Mouse (Mus musculus) forebrain, embryonic 11.5 days (tissue): ENCODE measurements at regions not wholly inside any gene's neighbourhood (a gene's known extent, or its start where the extent isn't known, plus 50 kb on each side); places are given as distances from the start of the nearest gene placed in this dataset.
A peak's percentile ranks its signal among the peaks of the same experiment; 100 is the strongest.

ENCODE experiments used
- ATAC-seq: fragments of 200-750 bp; cut with Nextera tagmentation; replicated peaks from 2 replicates; pipeline ENCODE4 v1.8.0; 2017; ENCODE audit warnings: moderate TSS enrichment; ENCODE audit not compliant: low FRiP score
- DNase-seq: peaks from one replicate; pipeline ENCODE4 v3.0.0-alpha.2; 2017; ENCODE audit warnings: low spot score
- H3K27ac ChIP-seq: fragments of 300-500 bp; sonication (generic); 2 replicates; pipeline ENCODE4 v1.5.1; 2014; ENCODE audit warnings: low read depth, low read length
- H3K27me3 ChIP-seq: fragments of 300-500 bp; sonication (generic); 2 replicates; pipeline ENCODE4 v1.6.1; 2014; ENCODE audit warnings: mild to moderate bottlenecking, low read length, mixed read lengths; ENCODE audit not compliant: control insufficient read depth, insufficient read depth
- H3K36me3 ChIP-seq: fragments of 300-500 bp; sonication (generic); 2 replicates; pipeline ENCODE4 v1.6.1; 2014; ENCODE audit warnings: mild to moderate bottlenecking, low read length, moderate library complexity, mixed read lengths; ENCODE audit not compliant: control insufficient read depth, insufficient read depth
- H3K4me1 ChIP-seq: fragments of 300-500 bp; sonication (generic); replicated peaks from 2 replicates; pipeline ENCODE4 v1.6.1; 2014; ENCODE audit warnings: low read length, mixed read lengths; ENCODE audit not compliant: control insufficient read depth, insufficient read depth
- H3K4me2 ChIP-seq: fragments of 300-500 bp; sonication (generic); 2 replicates; pipeline ENCODE4 v1.6.1; 2014; ENCODE audit warnings: low read depth, mild to moderate bottlenecking, low read length, moderate library complexity, mixed read lengths; ENCODE audit not compliant: severe bottlenecking
- H3K4me3 ChIP-seq: fragments of 300-500 bp; sonication (generic); 2 replicates; pipeline ENCODE4 v1.5.1; 2014; ENCODE audit warnings: low read depth, low read length
- H3K9ac ChIP-seq: fragments of 300-500 bp; sonication (generic); 2 replicates; pipeline ENCODE4 v1.6.1; 2014; ENCODE audit warnings: low read length
- H3K9me3 ChIP-seq: fragments of 300-500 bp; sonication (generic); 2 replicates; pipeline ENCODE4 v1.6.1; 2016; ENCODE audit warnings: low read length, mixed read lengths; ENCODE audit not compliant: control insufficient read depth
- WGBS: fragments of 180-500 bp; shearing (Covaris S2); extraction: QIAGEN DNeasy Blood & Tissue Kit; methylation state at CpG from one replicate; pipeline ENCODE4 v1.1.7; 2014; 5-methylcytosine and 5-hydroxymethylcytosine counted together

DNA sequence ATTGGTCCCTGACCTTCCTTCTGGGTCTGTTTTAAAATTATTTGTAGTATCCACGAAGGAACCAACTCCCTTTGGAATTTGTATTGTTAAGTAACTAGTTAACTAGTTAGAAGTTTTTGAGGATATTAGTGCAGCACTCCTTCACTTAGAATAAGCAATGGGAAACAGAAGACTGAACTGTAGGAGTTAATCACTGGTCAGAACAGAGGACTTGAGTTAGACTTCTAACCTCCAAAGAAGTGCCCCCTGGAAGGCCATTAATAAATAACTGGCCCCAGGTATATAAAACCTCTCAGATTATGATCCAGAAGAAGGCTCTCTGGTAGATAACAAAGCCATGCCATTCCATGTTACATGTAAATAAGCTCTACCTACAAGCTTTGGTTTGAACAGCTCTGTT lies 329.0 kb upstream of the Tusc1 start:
- ATAC-seq (no peak), DNase-seq (no peak)
- Histone ChIP-seq H3K27me3 (no peaks in the 10 kb centered on the region), H3K9me3 (no peaks in the 10 kb centered on the region), H3K27ac (no peak overlapping the region), H3K4me1 (no peaks in the 10 kb centered on the region), H3K36me3 (no peaks in the 10 kb centered on the region), H3K4me3 (no peak overlapping the region), H3K4me2 (no peak overlapping the region), H3K9ac (no peak overlapping the region)
- 74% methylated on average over 1 of the region's 1 CpGs for WGBS

DNA sequence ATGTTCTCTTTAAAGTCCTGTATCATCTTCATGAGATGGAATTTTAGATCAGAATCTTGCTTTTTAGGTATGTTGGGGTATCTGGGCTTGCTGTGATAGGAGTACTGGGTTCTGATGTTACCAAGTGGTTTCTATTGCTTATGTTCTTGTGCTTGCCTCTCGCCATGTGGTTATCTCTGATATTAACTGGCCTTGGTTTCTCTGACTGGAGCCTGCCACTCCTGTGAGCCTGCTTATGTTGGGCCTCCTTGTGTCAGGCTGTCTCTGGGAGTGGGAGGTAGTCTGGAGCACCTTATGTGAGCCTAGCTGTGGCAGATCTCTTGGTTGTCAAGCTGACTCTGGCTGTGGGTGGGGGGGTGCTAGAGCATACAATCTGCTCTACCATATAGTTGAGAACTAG lies 302.9 kb upstream of the Tusc1 start:
- WGBS, result 90% methylated on average over 1 of the region's 1 CpGs
- no peaks in the 10 kb centered on the region for H3K9me3 ChIP-seq
- ATAC-seq, result no peak

DNA sequence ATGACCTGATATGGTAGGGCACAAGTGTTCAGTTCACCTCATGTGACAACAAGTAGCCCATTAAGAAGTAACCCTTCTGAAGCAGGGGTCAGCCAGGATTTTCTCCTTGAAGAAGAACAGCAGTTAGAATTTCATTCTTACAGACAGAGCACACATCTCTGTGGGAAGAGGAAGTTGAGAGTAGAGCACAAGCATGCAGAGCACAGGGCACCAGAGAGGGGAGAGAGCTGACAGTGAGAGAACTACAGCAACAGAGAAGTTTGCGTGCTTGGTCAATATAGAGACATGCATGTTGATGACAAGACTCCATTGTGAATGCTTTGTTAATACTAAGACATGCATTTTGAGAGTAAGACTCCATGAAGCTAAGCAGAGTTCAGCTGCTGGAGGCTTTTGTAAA lies 263.2 kb upstream of the Tusc1 start:
- Histone ChIP-seq H3K27ac (no peak overlapping the region), H3K4me1 (no peaks in the 10 kb centered on the region), H3K4me3 (no peak overlapping the region), H3K4me2 (no peak overlapping the region), H3K36me3 (no peaks in the 10 kb centered on the region), H3K9me3 (no peaks in the 10 kb centered on the region), H3K9ac (no peak overlapping the region), H3K27me3 (no peaks in the 10 kb centered on the region)
- DNase-seq (no peak), ATAC-seq (no peak)
- WGBS, result 91% methylated on average over 1 of the region's 1 CpGs

More for the DNA sequence above, 302.9 kb upstream of the Tusc1 start:
- Histone ChIP-seq H3K27me3 (no peaks in the 10 kb centered on the region), H3K4me3 (no peak overlapping the region), H3K36me3 (no peaks in the 10 kb centered on the region), H3K4me1 (no peaks in the 10 kb centered on the region), H3K9ac (no peak overlapping the region), H3K27ac (no peak overlapping the region), H3K4me2 (no peak overlapping the region)
- DNase-seq, result no peak

DNA sequence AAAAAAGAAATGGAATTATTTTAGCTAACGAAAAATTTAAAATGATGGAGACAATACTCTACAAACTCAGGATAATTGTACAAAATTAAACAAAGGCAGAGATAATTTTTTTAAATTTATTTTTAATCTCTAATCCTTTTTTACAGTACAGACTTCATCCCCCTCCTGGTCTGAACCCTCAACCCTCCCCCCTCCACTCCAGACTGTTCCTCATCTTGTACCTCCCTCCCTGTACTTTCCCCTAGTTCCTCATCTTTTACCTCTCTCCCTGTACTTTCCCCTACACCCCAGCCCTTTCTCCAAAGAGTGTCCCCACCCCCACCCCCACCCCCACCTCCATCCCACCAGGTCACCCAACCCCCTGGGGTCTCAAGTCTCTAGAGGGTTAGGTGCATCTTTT lies 249.0 kb upstream of the Tusc1 start:
- no peak for DNase-seq
- ATAC-seq, result no peak
- H3K4me1 ChIP-seq, result no peaks in the 10 kb centered on the region
- H3K4me2 ChIP-seq, result no peak overlapping the region
- no peak overlapping the region for H3K4me3 ChIP-seq
- WGBS, result 94% methylated on average over 1 of the region's 1 CpGs
- no peak overlapping the region for H3K27ac ChIP-seq
- H3K9ac ChIP-seq, result no peak overlapping the region
- no peaks in the 10 kb centered on the region for H3K36me3 ChIP-seq
- no peaks in the 10 kb centered on the region; the same call in 1 of the 2 replicates for H3K9me3 ChIP-seq
- H3K27me3 ChIP-seq, result no peaks in the 10 kb centered on the region

DNA sequence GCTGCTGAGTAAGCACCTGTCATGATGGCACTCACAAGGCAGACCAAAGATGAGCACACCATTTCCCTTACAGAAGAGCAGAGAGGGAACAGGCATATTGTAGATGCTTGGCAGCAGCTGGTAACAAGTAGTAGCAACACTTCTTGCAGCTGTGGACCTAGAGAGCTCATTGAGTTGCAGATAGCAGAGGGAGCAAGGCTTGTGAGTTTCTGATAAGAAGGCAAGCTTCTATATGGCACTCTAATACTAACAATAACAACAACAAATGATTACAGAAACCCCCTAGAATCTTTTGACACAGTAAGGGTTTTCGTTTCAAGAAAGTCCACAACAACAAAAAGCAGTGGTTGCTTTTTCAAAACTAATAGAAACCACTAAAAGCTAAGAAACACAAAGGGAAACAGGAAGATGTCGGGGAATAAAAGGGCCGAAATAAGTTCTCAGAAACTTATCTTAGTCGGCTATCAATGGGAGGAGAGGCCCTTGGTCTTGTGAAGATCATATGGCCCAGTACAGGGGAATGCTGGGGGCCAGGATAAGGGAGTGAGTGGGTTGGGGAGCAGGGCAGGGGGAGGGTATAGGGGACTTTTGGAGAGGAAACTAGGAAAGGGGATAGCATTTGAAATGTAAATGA lies 248.5 kb upstream of the Tusc1 start:
- H3K9ac ChIP-seq, result no peak overlapping the region
- H3K4me2 ChIP-seq, result no peak overlapping the region
- H3K9me3 ChIP-seq, result no peaks in the 10 kb centered on the region; the same call in 1 of the 2 replicates
- no peaks in the 10 kb centered on the region for H3K36me3 ChIP-seq
- no peak for DNase-seq
- ATAC-seq, result no peak
- no peaks in the 10 kb centered on the region for H3K27me3 ChIP-seq
- no peak overlapping the region for H3K27ac ChIP-seq
- no peak overlapping the region for H3K4me3 ChIP-seq
- 82% methylated on average over 4 of the region's 4 CpGs for WGBS
- no peaks in the 10 kb centered on the region for H3K4me1 ChIP-seq

DNA sequence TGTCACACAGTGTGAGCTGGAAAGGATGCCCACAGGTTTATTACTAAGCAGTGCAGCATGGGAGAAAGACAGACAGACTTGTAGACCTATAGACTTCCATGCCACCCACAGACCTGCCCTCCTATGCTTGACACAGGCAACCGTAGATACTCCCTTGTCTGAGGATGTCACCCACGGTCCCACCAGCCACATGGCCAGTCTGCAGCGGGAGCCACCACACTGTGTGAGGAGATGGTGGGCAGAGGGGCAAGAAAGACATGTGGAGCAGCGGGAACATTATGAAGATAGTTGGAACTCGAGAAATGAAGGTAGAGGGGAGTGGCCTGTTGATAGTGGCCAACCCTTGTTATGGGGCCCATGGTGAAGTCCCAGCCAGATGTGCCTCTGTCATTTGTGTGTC lies 244.0 kb upstream of the Tusc1 start:
- Histone ChIP-seq H3K9me3 (no peaks in the 10 kb centered on the region), H3K4me3 (no peak overlapping the region), H3K9ac (no peak overlapping the region), H3K36me3 (no peaks in the 10 kb centered on the region), H3K27ac (no peak overlapping the region), H3K27me3 (no peaks in the 10 kb centered on the region), H3K4me1 (no peaks in the 10 kb centered on the region), H3K4me2 (no peak overlapping the region)
- no peak for DNase-seq
- ATAC-seq, result peak; percentile 15; the same call in 1 of the 2 replicates
- WGBS, result 91% methylated on average over 5 of the region's 5 CpGs

DNA sequence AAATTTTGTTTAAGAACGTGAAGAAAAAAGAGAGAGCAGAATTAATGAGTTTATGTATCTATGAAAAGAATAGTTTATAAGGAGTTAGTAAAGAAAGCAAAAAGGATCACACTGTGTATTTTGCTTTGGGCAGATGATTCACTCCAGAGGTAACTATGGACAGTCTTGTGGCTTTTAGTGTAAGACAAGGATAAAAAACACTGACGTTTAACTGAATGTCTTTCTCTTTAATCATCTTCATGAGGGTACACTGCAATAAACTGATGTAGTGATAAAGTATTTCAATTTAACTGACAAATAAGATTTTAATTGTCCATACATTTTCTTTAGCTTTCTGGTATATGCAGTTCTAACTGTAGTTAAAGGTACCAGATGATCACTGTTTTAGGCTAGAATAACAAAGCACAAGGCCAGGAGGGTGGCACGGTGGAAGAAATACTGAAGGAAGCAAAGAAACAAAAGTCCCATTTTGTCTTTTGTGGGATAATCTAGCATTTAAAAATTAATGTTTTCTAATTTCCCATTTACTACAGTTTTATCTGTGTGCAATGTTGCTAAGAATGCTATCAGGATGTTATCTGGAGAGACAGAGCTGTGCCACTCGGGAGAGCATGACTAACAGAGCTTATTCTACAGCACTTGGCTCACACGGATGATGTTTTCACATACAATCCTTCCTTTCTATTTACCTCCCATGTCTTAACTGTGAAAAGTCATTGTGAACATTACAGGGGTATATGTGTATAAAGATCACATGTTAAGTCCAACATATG lies 232.4 kb upstream of the Tusc1 start:
- Histone ChIP-seq H3K36me3 (no peaks in the 10 kb centered on the region), H3K9ac (no peak overlapping the region), H3K27ac (no peak overlapping the region), H3K4me2 (no peak overlapping the region), H3K4me3 (no peak overlapping the region), H3K27me3 (no peaks in the 10 kb centered on the region), H3K4me1 (no peaks in the 10 kb centered on the region), H3K9me3 (no peaks in the 10 kb centered on the region)
- no peak for DNase-seq
- no peak for ATAC-seq
- 88% methylated on average over 5 of the region's 5 CpGs for WGBS

DNA sequence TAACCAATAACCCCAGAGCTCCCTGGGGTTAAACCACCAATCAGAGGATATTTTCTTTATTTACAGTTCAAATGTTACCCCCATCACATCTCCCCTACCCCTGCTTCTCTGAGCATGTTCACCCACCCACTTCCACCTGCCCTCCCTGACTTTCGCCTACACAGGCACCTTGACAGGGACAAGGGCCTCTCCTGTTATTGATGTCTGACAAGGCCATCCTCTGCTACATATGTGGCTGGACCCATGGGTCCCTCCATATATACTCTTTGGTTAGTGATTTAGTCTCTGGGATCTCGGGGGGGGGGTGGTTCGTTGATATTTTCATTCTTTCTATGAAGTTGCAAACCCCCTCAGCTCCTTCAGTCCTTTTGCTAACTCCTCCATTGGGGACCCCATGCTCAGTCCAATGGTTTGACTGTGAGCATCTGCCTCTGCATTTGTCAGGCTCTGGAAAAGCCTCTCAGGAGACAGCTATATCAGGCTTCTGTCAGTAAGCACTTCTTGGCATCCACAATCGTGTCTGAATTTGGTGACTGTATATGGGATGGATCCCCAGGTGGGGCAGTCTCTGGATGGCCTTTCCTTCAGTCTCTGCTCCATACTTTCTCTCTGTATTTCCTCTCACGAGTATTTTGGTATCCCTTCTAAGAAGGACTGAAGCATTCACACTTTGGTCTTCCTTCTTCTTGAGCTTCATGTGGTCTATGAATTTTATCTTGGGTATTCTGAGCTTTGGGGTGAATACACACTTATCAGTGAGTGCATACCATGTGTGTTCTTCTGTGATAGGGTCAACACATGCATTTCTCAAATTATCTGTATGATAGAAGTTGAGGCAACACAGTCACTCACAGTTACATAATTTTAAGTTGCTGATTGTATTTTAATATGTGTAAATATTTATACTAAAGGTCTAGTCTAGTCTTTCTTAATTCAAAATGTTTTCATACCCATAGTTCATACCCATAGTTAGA lies 220.8 kb upstream of the Tusc1 start:
- no peaks in the 10 kb centered on the region for H3K36me3 ChIP-seq
- no peak overlapping the region for H3K9ac ChIP-seq
- no peaks in the 10 kb centered on the region for H3K4me1 ChIP-seq
- WGBS, result 90% methylated on average over 5 of the region's 5 CpGs
- H3K27ac ChIP-seq, result no peak overlapping the region
- H3K4me2 ChIP-seq, result no peak overlapping the region
- H3K27me3 ChIP-seq, result no peaks in the 10 kb centered on the region
- no peak for DNase-seq
- no peaks in the 10 kb centered on the region for H3K9me3 ChIP-seq
- no peak for ATAC-seq
- no peak overlapping the region for H3K4me3 ChIP-seq
